Mouse (Mus musculus) kidney, adult 2 months (tissue): ENCODE data around the gene Arpp21. TPM values are rescaled to one million over a fixed set of nuclear protein-coding genes. Genes with fewer than 3 reads are reported as not detected.

Experiments used
- DNase-seq: peaks from one replicate; pipeline ENCODE4 v3.0.0; 2021
- H3K27ac ChIP-seq: fragments of 200-500 bp; 2 replicates; pipeline ENCODE4 v1.5.1; 2012; ENCODE audit warnings: low read depth, low read length, control low read depth, inconsistent platforms; ENCODE audit not compliant: insufficient read depth
- H3K27me3 ChIP-seq: fragments of 200-500 bp; replicated peaks from 2 replicates; pipeline ENCODE4 v1.6.1; 2012; ENCODE audit warnings: mild to moderate bottlenecking, moderate library complexity, low read length, inconsistent platforms; ENCODE audit not compliant: control insufficient read depth, insufficient read depth
- H3K36me3 ChIP-seq: fragments of 200-500 bp; 2 replicates; pipeline ENCODE4 v1.6.1; 2012; ENCODE audit warnings: mild to moderate bottlenecking, moderate library complexity, low read length, inconsistent platforms; ENCODE audit not compliant: control insufficient read depth, insufficient read depth
- H3K4me1 ChIP-seq: fragments of 200-500 bp; 2 replicates; pipeline ENCODE4 v1.6.1; 2011; ENCODE audit warnings: low read length; ENCODE audit not compliant: control insufficient read depth, insufficient read depth
- H3K4me3 ChIP-seq: fragments of 200-500 bp; 2 replicates; pipeline ENCODE4 v1.5.1; 2011; ENCODE audit warnings: mild to moderate bottlenecking, low read depth, low read length, control low read depth; ENCODE audit not compliant: insufficient read depth
- CTCF ChIP-seq: fragments of 200-500 bp; conservative IDR thresholded peaks from 2 replicates; pipeline ENCODE4 v1.5.1; 2011; ENCODE audit warnings: low read depth, mild to moderate bottlenecking, control low read depth, low read length, moderate library complexity, mixed read lengths; ENCODE audit not compliant: insufficient read depth, insufficient read length
- POLR2A ChIP-seq: fragments of 200-500 bp; IDR thresholded peaks from one replicate; pipeline ENCODE4 v1.6.1; 2011; ENCODE audit warnings: low read depth, low read length, control low read depth
- WGBS: fragments of 180-500 bp; shearing (Covaris S2); methylation state at CpG from one replicate; pipeline ENCODE4 v1.1.7; 2018; 5-methylcytosine and 5-hydroxymethylcytosine counted together
- polyA plus RNA-seq: library from polyadenylated mRNA; depleted of rRNA; stranded (reverse); fragments of >200 nt; gene quantifications from 2 replicates; pipeline ENCODE4 v1.2.3, GENCODE M21; 2012

Arpp21 gene
- polyA plus RNA-seq, 1 experiment = 0.74 TPM

DNA sequence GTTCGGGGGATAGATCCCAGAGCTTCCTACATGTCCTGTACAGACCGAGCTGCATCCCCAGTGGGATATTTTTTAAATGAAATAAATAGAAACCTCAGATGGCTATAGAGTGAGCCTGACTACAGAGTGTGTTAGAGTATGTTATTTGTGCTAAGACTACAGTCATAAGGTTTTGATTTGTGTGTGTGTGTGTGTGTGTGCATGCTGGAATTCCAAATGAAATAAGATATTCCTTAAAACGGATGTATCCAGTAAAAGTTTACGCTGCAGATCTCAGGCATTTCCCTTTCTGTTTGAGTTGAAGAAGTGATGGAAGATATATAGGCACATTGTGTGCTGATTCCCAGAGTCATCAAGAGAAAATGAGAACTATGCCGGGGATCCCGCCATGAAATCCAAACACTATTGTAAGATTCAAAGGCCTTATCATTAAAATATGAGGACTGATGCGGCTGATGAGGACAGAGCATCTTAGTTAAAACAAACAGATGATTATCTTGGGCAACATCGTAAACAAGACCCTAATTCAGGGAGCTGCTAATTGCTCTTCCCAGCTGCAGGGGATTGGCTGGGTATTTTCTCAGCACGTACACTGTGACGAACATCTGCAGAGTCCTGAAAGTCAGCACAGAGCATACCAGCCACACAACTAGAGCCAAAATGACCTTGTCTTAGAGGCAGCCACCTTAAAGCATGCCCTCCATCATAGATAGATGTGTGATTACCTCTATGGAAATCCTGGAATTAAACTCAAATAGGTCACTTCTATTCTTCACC lies 20.5 kb downstream of the Arpp21 start:
- Histone ChIP-seq H3K4me3 (no peak overlapping the region), H3K36me3 (no peaks in the 10 kb centered on the region), H3K27ac (no peak overlapping the region), H3K27me3 (no peaks in the 10 kb centered on the region; the same call in 1 of the 2 replicates), H3K4me1 (no peaks in the 10 kb centered on the region)
- TF ChIP-seq POLR2A (no peak), CTCF (no peak)
- no peak for DNase-seq
- WGBS = 53% methylated on average over 10 of the region's 10 CpGs

DNA sequence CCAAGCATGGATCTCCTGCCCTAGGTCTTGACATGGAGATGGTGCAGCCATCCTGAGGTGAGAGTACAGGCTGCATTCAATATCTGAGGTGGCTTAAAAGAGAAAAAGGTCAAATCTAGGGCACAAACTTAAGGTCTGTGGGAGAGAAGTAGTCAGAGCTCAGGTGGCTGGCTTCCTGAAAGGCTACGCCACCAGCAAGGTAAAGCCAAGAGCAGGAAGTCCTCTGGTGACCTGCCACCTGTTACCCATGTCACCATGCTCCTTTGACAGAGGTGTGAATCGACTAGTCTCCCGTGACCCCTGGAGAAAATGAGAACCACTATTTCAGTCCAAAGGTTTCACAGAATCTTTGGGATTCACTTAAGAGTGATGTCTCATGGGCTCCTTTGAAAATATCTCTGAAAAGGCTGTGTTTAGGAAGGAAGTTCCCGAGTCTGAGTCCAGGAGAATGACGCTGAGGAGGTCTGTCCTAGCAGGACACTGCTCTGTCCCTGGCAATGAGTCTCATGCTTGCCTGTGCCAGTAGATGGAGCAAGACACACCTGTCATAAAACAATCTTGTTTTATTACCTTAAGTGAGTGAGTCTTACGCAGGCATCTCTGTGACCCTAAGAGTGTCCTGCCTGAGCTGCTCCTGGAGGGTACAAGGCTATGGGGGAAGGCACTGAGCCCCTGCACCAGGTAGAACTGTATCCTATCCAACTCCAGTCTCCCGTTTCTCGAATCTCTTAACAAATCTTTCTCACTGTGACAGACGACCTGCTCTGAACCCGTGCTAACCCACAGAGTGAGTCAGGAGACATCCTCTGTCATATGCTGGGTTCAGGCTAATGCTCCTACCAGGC lies 22.1 kb downstream of the Arpp21 start:
- 37% methylated on average over 10 of the region's 10 CpGs for WGBS
- no peak overlapping the region for H3K4me3 ChIP-seq
- H3K36me3 ChIP-seq = no peaks in the 10 kb centered on the region
- H3K27ac ChIP-seq = no peak overlapping the region
- H3K4me1 ChIP-seq = no peaks in the 10 kb centered on the region
- H3K27me3 ChIP-seq = no peaks in the 10 kb centered on the region; the same call in 1 of the 2 replicates
- DNase-seq = peak; percentile 8
- TF ChIP-seq POLR2A (no peak), CTCF (no peak; the same call in 1 of the 2 replicates)

DNA sequence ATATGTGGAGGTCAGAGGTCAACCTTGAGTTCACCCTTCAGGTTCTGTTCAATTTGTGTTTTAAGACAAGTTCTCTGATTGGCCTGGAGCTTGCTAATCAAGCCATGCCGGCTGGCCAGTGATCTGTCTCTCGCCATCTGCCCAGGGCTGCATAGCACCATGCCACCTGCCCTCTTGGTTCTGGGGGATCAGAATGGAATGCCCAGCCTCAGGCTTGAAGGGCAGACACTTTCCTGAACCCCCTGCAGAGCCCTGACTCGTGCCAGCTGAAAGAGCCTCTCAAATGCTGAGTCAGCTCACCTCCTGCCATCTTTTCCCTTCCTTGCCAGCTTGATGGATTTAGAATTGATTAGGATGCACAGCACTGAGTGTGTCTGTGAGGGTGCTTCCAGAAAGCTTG lies 25.9 kb downstream of the Arpp21 start:
- Histone ChIP-seq H3K36me3 (no peaks in the 10 kb centered on the region), H3K4me3 (no peak overlapping the region), H3K27me3 (no peaks in the 10 kb centered on the region; the same call in 1 of the 2 replicates), H3K4me1 (no peaks in the 10 kb centered on the region), H3K27ac (no peak overlapping the region)
- TF ChIP-seq CTCF = no peak
- no peak for TF ChIP-seq POLR2A
- WGBS = 75% methylated on average over 3 of the region's 3 CpGs
- DNase-seq = no peak

DNA sequence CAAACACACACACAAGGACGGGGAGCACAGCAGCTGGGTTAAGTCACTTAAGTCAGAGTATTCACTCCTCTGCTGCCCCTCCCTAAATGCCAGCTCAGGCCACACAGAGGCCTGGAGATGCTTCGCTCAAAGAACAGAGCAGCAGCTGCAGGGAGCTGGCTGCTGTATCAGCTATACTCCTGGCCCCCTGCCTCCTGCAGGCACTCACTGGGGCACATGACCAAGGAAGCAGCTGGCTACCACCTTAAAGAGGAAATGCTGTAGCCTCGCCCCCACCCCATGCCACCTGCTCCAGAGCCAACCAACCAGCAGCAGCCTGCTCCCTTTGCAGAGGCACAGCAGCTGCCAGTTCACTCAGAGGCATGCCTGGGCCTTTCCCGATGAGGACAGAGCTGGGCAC lies 28.0 kb downstream of the Arpp21 start:
- H3K36me3 ChIP-seq = no peaks in the 10 kb centered on the region
- TF ChIP-seq CTCF = no peak
- no peak for TF ChIP-seq POLR2A
- 35% methylated on average over 4 of the region's 4 CpGs for WGBS
- H3K27ac ChIP-seq = no peak overlapping the region
- no peaks in the 10 kb centered on the region for H3K4me1 ChIP-seq
- no peak for DNase-seq
- no peak overlapping the region for H3K4me3 ChIP-seq
- no peaks in the 10 kb centered on the region; the same call in 1 of the 2 replicates for H3K27me3 ChIP-seq

DNA sequence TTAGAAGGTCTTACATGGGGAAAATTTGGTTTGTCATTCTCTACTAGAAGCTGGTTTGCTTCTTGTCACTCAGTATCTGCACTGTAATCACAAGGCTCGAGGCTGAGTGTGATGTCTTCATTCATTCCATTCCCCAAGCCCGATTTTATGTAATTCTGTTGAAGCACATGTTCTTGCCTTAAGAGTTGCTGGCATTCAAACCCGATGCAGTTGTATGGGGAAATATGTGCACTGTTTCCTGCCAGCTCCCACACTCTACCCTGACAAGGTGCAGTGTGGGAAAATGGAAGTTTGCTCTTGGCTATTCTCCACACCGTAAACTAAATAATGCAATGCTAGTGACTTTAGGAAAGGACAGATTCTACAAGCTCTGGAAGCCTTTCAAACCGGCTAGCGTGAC lies 37.4 kb downstream of the Arpp21 start:
- Histone ChIP-seq H3K4me3 (no peak overlapping the region), H3K4me1 (no peaks in the 10 kb centered on the region), H3K27me3 (no peaks in the 10 kb centered on the region), H3K36me3 (no peaks in the 10 kb centered on the region), H3K27ac (no peak overlapping the region)
- TF ChIP-seq CTCF = no peak
- TF ChIP-seq POLR2A = no peak
- no peak for DNase-seq
- WGBS = 58% methylated on average over 6 of the region's 6 CpGs

DNA sequence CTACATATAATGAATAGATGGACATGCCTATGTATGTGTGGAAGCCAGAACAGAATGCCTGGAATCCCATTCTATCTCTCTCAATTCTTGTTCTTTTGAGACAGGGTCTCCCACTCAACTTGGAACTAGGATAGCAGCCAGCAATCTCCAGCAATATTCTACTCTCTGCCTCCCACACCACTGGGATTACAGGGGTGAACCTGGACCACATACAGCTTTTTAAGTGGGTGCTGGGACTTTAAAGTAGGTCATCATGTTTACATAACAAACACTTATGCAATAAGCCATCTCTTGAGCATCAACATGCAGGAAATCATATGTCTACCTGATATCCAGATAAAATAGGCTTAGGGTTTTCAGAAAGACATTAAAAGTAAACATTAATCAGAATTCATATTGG lies 41.7 kb downstream of the Arpp21 start:
- Histone ChIP-seq H3K27me3 (no peaks in the 10 kb centered on the region), H3K4me3 (no peak overlapping the region), H3K36me3 (no peaks in the 10 kb centered on the region), H3K27ac (no peak overlapping the region), H3K4me1 (no peaks in the 10 kb centered on the region)
- no peak for DNase-seq
- TF ChIP-seq POLR2A (no peak), CTCF (no peak)

DNA sequence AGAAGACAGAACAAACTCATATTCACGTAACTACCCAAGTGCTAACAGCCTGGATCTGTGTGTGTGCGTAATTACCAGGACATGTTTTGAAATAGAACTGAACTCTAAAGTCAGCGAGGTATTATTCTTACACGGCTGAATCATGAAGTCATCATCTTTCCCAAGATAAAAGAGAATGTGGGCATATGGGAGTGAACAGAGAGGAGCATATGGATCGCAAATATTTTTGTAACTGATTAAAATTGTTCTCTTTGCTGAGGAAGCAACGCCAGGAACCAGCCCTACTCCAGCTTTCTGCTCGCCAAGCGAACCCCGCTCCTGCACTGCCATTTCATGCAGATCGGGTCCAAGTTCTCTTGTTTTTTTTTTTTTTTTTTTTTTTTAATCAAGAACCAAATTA lies 46.3 kb downstream of the Arpp21 start:
- no peak overlapping the region for H3K27ac ChIP-seq
- no peak for TF ChIP-seq CTCF
- TF ChIP-seq POLR2A = no peak
- H3K4me1 ChIP-seq = no peaks in the 10 kb centered on the region
- no peak overlapping the region for H3K4me3 ChIP-seq
- no peaks in the 10 kb centered on the region for H3K27me3 ChIP-seq
- 89% methylated on average over 10 of the region's 10 CpGs for WGBS
- no peaks in the 10 kb centered on the region for H3K36me3 ChIP-seq
- no peak for DNase-seq
